Mouse (Mus musculus) kidney, postnatal 4 days (tissue): Measurements from ENCODE around the gene Rbmy.
"Not testable (repeated sequence)": the region's sequence is repeated elsewhere in the genome, so short reads cannot be mapped to it uniquely, and the experiment has no call there.

Source experiments
- DNase-seq, 2 experiments: peaks; one replicate each; pipeline ENCODE4 v3.0.0; 2021; ENCODE audit warnings: mixed read lengths in 2 of 2

Rbmy gene

DNA sequence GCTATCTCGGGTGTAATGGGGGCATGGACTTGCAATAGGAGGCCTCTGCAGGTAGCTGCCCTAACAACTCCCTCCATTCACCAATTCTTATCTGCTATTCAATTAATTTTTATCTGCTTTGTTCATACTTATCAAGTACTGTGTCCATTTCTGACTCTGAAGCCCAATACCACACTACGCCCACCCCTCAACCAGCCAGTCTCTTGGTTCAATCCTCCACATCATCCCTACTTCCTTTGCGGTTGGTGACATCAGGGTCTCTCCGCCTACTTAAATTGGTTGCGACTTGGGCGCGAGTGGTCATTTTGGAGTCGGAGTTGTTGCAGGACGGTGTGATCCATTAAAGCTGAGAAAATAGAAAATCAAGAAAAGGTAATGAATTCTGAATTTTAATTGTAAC, at the start of gene Rbmy, which contains the start of gene Gm10256:
Gene Rbmy, plus strand, starts transcription at position 301 of the 400 bp plus-strand sequence.
Gene Gm10256, plus strand, starts transcription at position 320 of the 400 bp plus-strand sequence.
- not testable (repeated sequence) for DNase-seq

DNA sequence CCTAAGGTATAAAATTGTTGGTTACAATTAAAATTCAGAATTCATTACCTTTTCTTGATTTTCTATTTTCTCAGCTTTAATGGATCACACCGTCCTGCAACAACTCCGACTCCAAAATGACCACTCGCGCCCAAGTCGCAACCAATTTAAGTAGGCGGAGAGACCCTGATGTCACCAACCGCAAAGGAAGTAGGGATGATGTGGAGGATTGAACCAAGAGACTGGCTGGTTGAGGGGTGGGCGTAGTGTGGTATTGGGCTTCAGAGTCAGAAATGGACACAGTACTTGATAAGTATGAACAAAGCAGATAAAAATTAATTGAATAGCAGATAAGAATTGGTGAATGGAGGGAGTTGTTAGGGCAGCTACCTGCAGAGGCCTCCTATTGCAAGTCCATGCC, 34.4 kb upstream of the Rbmy start, which contains the start of gene Gm4064:
Gene Gm4064, minus strand, starts transcription at position 101 of the 400 bp plus-strand sequence.
- not testable (repeated sequence) for DNase-seq
